Mouse (Mus musculus): ENCODE data around the gene Homer2.

- no peak for TF ChIP-seq POLR2A (IDR thresholded peaks at IDR 0.05; ENCODE audit: borderline replicate concordance, extremely low read depth, insufficient read depth, insufficient read length, poor library complexity, severe bottlenecking)
- no peak for TF ChIP-seq CTCF (IDR thresholded peaks at IDR 0.05; ENCODE audit: borderline replicate concordance, extremely low read depth, insufficient read depth, insufficient read length)
Measured at GRCm38 (mm10) chr7:81596086-81596485, 111.2 kb downstream of the Homer2 start.
